Mouse (Mus musculus): ENCODE results near the gene Pdk2. TPM values are rescaled to one million over a fixed set of nuclear protein-coding genes. Genes with fewer than 3 reads are reported as not detected.

Gene Pdk2
- polyA plus RNA-seq, 1 experiment from 2014 or later, result 29.6 TPM

DNA sequence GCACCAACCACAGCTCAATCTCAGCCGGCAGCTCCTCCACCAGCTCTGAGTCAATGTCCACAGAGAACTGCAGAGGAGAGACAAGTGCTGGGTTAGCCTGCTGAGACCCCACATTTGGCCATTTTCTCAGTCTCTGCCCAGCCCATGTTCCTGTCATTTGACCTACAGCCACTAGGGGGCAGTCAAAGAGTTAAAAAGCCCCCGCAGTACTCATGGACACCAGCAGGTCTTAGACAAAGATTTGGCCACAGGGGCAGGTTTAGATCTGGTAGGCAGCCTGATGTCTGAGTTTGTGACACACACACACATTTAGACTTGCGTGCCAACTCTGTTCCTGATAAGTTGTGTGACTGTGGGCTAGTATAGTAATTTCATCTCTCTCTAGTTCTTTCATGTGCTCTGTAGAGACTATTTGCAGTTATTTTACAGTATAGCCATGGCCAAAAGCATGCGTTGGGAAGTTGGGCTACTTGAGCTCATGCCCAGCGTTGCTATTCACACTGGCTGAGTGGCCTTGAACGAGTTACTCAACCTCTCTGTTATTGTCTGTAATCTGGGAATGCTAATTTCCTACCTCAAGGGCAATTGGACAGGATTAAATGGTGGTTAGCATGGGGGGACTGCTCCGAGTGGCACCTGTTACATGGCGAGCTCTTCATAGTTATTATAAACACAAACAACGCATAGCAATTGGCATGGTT is 6.0 kb upstream of the Pdk2 start:
- peak; percentile 77 for DNase-seq (ENCODE audit: low spot score)
- ATAC-seq (replicated peaks; ENCODE audit: low FRiP score, low TSS enrichment, low read depth), result peak; percentile 15; the same call in 1 of the 2 replicates
- 54% methylated on average over 9 of the region's 9 CpGs for WGBS

DNA sequence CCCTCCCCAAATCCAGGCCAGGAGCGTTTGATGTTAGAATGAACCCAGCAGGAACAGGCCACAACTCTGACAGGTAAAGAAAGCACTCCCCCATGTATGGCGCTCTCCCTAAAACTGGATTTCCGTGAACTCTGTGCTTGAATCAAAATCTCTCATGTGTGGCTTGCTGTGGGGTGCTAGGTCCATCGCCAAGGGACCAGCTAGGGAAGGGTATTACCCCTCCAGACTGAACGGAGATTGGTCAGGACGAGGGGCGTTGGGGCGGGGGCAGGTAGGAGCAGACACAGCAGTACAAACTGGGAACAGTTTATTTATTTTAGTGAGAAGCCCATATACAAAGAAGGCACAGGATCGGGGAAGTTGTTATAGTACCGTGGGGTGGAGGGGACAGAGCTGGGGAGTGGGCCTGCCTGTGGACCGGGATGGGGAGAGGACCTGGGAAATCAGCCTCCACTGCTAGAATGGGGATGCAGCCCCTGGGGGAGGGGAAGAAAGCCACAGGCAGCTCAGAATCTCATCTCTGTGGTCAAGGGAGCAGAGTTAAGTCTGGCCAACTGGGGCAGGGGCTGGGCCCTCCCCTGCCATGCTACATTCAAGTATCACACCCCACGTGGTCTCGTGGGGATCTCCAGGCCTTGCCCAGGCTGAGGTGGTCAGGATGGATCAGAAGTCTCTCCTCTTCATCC is 3.2 kb upstream of the Pdk2 start:
- DNase-seq (ENCODE audit: low spot score), result no peak
- no peak overlapping the region for H3K9ac ChIP-seq (ENCODE audit: low read length)
- 45% methylated on average over 13 of the region's 13 CpGs for WGBS
- H3K4me3 ChIP-seq (ENCODE audit: low read depth, low read length), result no peak overlapping the region
- ATAC-seq (replicated peaks; ENCODE audit: low FRiP score, low TSS enrichment, low read depth), result no peak
- no peaks in the 10 kb centered on the region for H3K27me3 ChIP-seq (replicated peaks; ENCODE audit: control insufficient read depth, insufficient read depth, low read length)
- H3K27ac ChIP-seq (ENCODE audit: low read depth), result no peak overlapping the region
- peaks cover 15% of the 10 kb centered on the region; the same call in 1 of the 2 replicates for H3K36me3 ChIP-seq (ENCODE audit: control insufficient read depth, insufficient read depth, low read length)
- H3K9me3 ChIP-seq (ENCODE audit: control insufficient read depth, low read length), result no peaks in the 10 kb centered on the region
- no peak overlapping the region for H3K4me2 ChIP-seq (ENCODE audit: low read length)
- peaks cover 8% of the 10 kb centered on the region for H3K4me1 ChIP-seq (replicated peaks; ENCODE audit: control insufficient read depth, insufficient read depth, low read length)

More for the DNA sequence above, 6.0 kb upstream of the Pdk2 start:
- Histone ChIP-seq H3K36me3 (ENCODE audit: control insufficient read depth, insufficient read depth, low read length) (peaks cover 24% of the 10 kb centered on the region; the same call in 1 of the 2 replicates), H3K9ac (ENCODE audit: low read length) (no peak overlapping the region), H3K27me3 (replicated peaks; ENCODE audit: control insufficient read depth, insufficient read depth, low read length) (no peaks in the 10 kb centered on the region), H3K4me3 (ENCODE audit: low read depth, low read length) (no peak overlapping the region), H3K27ac (ENCODE audit: low read depth) (no peak overlapping the region), H3K4me2 (ENCODE audit: low read length) (no peak overlapping the region), H3K9me3 (ENCODE audit: control insufficient read depth, low read length) (no peaks in the 10 kb centered on the region), H3K4me1 (replicated peaks; ENCODE audit: control insufficient read depth, insufficient read depth, low read length) (no peaks in the 10 kb centered on the region)

DNA sequence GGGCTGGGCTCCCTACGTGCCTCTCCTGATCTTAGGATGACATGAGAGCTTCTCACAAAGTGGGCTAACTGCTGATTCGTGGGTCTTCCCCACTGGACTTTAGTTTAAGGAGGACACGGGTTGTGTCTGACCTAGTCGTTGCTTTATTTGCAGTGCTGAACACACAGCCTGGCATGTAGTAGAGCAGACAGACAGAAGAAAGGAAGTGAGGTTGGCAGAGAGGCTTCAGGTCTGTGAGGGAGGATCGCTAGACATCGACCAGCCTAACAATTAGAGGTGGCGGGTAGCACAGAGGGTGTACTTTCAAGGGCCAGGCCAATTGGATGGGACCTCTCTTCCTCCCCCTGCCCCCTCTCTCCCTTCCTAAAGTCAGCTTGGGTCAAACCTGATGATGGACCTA is 2.5 kb upstream of the Pdk2 start:
- Histone ChIP-seq H3K27me3 (replicated peaks; ENCODE audit: control insufficient read depth, insufficient read depth, low read length) (no peaks in the 10 kb centered on the region), H3K9me3 (ENCODE audit: control insufficient read depth, low read length) (no peaks in the 10 kb centered on the region), H3K4me1 (replicated peaks; ENCODE audit: control insufficient read depth, insufficient read depth, low read length) (peaks cover 8% of the 10 kb centered on the region), H3K9ac (ENCODE audit: low read length) (no peak overlapping the region), H3K4me3 (ENCODE audit: low read depth, low read length) (no peak overlapping the region), H3K36me3 (ENCODE audit: control insufficient read depth, insufficient read depth, low read length) (peaks cover 10% of the 10 kb centered on the region; the same call in 1 of the 2 replicates), H3K27ac (ENCODE audit: low read depth) (no peak overlapping the region), H3K4me2 (ENCODE audit: low read length) (no peak overlapping the region)
- WGBS, result 55% methylated on average over 7 of the region's 7 CpGs
- DNase-seq (ENCODE audit: low spot score) (no peak), ATAC-seq (replicated peaks; ENCODE audit: low FRiP score, low TSS enrichment, low read depth) (no peak)

DNA sequence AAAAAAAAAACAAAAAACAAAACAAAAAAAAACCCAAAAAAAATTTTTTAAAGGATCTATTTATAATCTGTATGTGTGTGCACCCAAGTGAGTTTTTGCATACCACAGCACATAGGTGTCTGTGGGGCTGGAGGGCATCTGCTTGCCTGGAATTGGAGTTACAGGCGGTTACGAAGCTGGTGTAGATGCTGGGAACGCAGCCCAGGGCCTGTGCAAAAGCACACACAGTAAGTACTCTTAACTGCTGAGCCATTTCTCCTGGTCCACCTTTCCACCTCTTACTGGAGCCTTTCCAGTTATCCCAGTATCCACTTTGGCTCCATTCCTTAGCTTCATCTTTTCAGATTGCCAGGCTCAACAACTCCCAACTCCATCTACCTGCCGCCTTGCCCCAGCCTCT is 1.9 kb upstream of the Pdk2 start:
- no peak overlapping the region for H3K9ac ChIP-seq (ENCODE audit: low read length)
- WGBS, result 90% methylated on average over 4 of the region's 4 CpGs
- H3K4me3 ChIP-seq (ENCODE audit: low read depth, low read length), result no peak overlapping the region
- H3K4me1 ChIP-seq (replicated peaks; ENCODE audit: control insufficient read depth, insufficient read depth, low read length), result peaks cover 8% of the 10 kb centered on the region
- no peaks in the 10 kb centered on the region for H3K27me3 ChIP-seq (replicated peaks; ENCODE audit: control insufficient read depth, insufficient read depth, low read length)
- ATAC-seq (replicated peaks; ENCODE audit: low FRiP score, low TSS enrichment, low read depth) (no peak), DNase-seq (ENCODE audit: low spot score) (no peak)
- peaks cover 10% of the 10 kb centered on the region; the same call in 1 of the 2 replicates for H3K36me3 ChIP-seq (ENCODE audit: control insufficient read depth, insufficient read depth, low read length)
- no peak overlapping the region for H3K27ac ChIP-seq (ENCODE audit: low read depth)
- no peaks in the 10 kb centered on the region for H3K9me3 ChIP-seq (ENCODE audit: control insufficient read depth, low read length)
- H3K4me2 ChIP-seq (ENCODE audit: low read length), result no peak overlapping the region

DNA sequence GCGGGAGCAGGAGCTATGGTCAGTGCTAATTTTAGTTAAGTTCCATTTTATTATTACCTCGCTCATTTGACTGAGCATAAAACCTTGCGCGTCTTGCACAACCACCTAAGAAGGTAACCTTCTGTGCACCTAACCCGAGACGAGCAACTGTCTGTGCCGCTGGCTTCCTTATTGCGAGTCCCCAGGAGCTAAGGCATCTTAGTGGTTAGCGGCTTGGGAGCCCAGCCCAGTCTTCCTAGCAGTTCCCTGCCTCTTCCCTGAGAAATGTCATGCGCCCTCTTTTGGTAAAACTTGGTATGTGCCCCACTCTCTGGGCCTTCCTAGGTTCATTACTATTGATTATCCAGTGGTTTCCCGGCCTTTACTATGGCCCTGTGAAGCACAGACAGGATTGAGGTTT is 942 bp upstream of the Pdk2 start:
- no peaks in the 10 kb centered on the region for H3K9me3 ChIP-seq (ENCODE audit: control insufficient read depth, low read length)
- WGBS, result under 1% methylated on average over 11 of the region's 11 CpGs
- peak; percentile 91 for DNase-seq (ENCODE audit: low spot score)
- no peaks in the 10 kb centered on the region for H3K27me3 ChIP-seq (replicated peaks; ENCODE audit: control insufficient read depth, insufficient read depth, low read length)
- H3K36me3 ChIP-seq (ENCODE audit: control insufficient read depth, insufficient read depth, low read length), result peaks cover 10% of the 10 kb centered on the region; the same call in 1 of the 2 replicates
- peak overlapping the region; percentile 91 for H3K4me2 ChIP-seq (ENCODE audit: low read length)
- peaks cover 8% of the 10 kb centered on the region for H3K4me1 ChIP-seq (replicated peaks; ENCODE audit: control insufficient read depth, insufficient read depth, low read length)
- H3K27ac ChIP-seq (ENCODE audit: low read depth), result peak overlapping the region; percentile 30; the same call in 1 of the 2 replicates
- 0 out of 2 replicates have a peak, but pooled peaks have one; percentile 14 for ATAC-seq (replicated peaks; ENCODE audit: low FRiP score, low TSS enrichment, low read depth)
- H3K4me3 ChIP-seq (ENCODE audit: low read depth, low read length), result peak overlapping the region; percentile 70
- H3K9ac ChIP-seq (ENCODE audit: low read length), result no peak overlapping the region; the same call in 1 of the 2 replicates

DNA sequence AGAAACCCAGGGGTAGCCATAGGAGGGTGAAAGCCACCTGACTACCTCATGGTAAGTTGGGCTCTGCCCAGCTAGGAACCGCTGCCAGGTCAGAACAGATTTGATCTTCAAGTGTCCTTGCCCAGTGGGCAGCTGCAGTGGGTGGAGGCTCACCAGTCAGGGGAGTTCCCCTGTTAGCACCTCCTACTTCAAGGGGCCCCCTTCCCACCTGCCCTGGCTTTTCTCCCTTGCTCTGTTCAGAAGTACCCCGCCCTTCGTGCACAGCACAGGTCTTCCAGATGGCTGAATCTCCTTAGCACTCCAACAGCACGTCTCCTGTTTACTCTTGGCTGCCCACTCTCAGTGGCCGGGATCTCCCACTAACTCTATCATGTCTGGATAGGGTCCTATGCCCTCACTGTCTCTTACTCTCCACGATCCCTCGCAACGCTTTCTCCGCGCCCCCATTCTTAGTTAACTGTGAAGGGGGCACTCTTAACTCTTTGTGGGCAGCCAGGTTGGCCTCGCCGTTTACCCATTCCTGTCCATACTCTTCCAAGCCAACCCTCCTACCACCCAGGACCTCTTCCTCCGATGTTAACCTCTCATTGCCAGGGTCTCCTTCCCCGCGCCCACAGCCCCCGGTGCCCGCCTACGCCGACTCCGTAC is 539 bp downstream of the Pdk2 start:
- Histone ChIP-seq H3K4me1 (replicated peaks; ENCODE audit: control insufficient read depth, insufficient read depth, low read length) (peaks cover 8% of the 10 kb centered on the region), H3K4me3 (ENCODE audit: low read depth, low read length) (peak overlapping the region; percentile 70), H3K27ac (ENCODE audit: low read depth) (peak overlapping the region; percentile 14; the same call in 1 of the 2 replicates), H3K27me3 (replicated peaks; ENCODE audit: control insufficient read depth, insufficient read depth, low read length) (no peaks in the 10 kb centered on the region), H3K9me3 (ENCODE audit: control insufficient read depth, low read length) (no peaks in the 10 kb centered on the region), H3K4me2 (ENCODE audit: low read length) (peak overlapping the region; percentile 91), H3K9ac (ENCODE audit: low read length) (peak overlapping the region; percentile 62), H3K36me3 (ENCODE audit: control insufficient read depth, insufficient read depth, low read length) (peaks cover 18% of the 10 kb centered on the region; the same call in 1 of the 2 replicates)
- peak; percentile 71 for DNase-seq (ENCODE audit: low spot score)
- WGBS, result under 1% methylated on average over 20 of the region's 20 CpGs
- peak; percentile 47 for ATAC-seq (replicated peaks; ENCODE audit: low FRiP score, low TSS enrichment, low read depth)

DNA sequence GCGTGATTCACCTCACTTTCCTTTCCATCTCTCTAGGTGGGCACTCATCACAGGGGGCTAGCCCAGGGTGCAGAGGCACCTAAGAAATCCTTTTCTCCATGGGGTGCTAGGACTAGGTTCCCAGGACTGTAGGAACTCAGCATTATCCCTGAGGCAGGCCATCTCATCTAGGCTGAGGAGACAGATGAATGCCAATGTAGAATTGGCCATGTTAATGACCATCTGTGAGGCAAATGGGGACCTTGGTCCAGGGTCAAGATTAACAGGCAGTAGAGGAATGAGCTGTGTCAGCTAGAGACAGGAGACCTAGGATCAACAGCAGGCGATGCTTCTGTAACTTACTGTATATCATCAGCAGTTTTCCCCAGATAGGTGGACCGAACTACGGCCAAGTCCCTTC is 1.4 kb downstream of the Pdk2 start:
- Histone ChIP-seq H3K9me3 (ENCODE audit: control insufficient read depth, low read length) (no peaks in the 10 kb centered on the region), H3K9ac (ENCODE audit: low read length) (no peak overlapping the region), H3K27ac (ENCODE audit: low read depth) (no peak overlapping the region), H3K4me2 (ENCODE audit: low read length) (peak overlapping the region; percentile 91; the same call in 1 of the 2 replicates), H3K4me3 (ENCODE audit: low read depth, low read length) (0 out of 2 replicates have a peak overlapping the region, but pooled peaks have one; percentile 70), H3K36me3 (ENCODE audit: control insufficient read depth, insufficient read depth, low read length) (peaks cover 11% of the 10 kb centered on the region; the same call in 1 of the 2 replicates), H3K4me1 (replicated peaks; ENCODE audit: control insufficient read depth, insufficient read depth, low read length) (peaks cover 8% of the 10 kb centered on the region), H3K27me3 (replicated peaks; ENCODE audit: control insufficient read depth, insufficient read depth, low read length) (no peaks in the 10 kb centered on the region)
- 79% methylated on average over 4 of the region's 4 CpGs for WGBS
- ATAC-seq (replicated peaks; ENCODE audit: low FRiP score, low TSS enrichment, low read depth) (no peak), DNase-seq (ENCODE audit: low spot score) (no peak)

DNA sequence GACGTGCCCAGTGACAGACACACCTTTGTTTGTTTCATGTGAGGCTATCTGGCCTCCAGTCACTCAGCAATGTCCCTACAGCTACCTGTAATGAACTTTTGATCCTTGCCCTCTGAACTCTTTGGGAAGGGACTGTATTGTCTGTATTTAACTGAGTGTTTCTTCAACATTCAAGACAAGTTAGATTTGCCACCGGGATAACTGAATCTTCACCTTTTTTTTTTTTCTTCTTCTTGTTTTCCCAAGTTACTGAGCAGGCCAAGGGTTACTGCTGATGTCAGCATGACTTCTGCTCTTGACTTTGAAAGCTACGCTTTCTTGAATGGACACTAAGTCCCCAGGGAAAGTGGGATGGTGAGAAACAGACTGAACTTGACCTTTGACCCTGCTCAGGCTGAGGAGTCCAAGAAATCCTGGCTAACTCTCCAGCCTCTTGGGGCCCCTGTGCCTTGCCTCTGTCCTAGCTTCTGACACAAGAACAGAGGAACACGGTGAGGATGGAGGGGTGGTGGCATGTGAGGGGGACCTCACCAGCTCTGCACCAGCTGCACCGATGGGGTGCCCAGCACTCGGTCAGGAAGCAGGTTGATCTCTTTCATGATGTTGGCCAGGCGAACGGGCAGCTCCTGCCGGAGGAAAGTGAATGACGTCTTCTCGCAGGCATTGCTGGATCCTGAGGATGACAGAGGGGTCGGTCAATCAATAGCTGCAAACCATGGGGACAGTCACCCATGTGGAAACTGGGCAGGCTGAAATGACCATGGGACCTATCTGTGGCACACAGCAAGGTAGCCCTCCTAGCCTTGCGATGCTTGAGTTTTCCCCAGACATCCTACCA is 2.1 kb downstream of the Pdk2 start:
- no peak overlapping the region for H3K27ac ChIP-seq (ENCODE audit: low read depth)
- H3K9ac ChIP-seq (ENCODE audit: low read length), result no peak overlapping the region
- H3K4me2 ChIP-seq (ENCODE audit: low read length), result no peak overlapping the region
- DNase-seq (ENCODE audit: low spot score), result no peak
- 78% methylated on average over 13 of the region's 13 CpGs for WGBS
- no peak for ATAC-seq (replicated peaks; ENCODE audit: low FRiP score, low TSS enrichment, low read depth)
- no peaks in the 10 kb centered on the region for H3K27me3 ChIP-seq (replicated peaks; ENCODE audit: control insufficient read depth, insufficient read depth, low read length)
- H3K36me3 ChIP-seq (ENCODE audit: control insufficient read depth, insufficient read depth, low read length), result peaks cover 8% of the 10 kb centered on the region; the same call in 1 of the 2 replicates
- H3K9me3 ChIP-seq (ENCODE audit: control insufficient read depth, low read length), result no peaks in the 10 kb centered on the region
- peaks cover 9% of the 10 kb centered on the region for H3K4me1 ChIP-seq (replicated peaks; ENCODE audit: control insufficient read depth, insufficient read depth, low read length)
- H3K4me3 ChIP-seq (ENCODE audit: low read depth, low read length), result no peak overlapping the region
